Mouse (Mus musculus): ENCODE results near the gene Clcn7. TPM values are rescaled to one million over a fixed set of nuclear protein-coding genes. Genes with fewer than 3 reads are reported as not detected.

Clcn7 gene
- polyA plus RNA-seq, 1 experiment from 2014 or later: 17.9 TPM

GRCm38 (mm10) chr17:25127681-25128080, 5.5 kb upstream of the Clcn7 start:
- peaks cover 12% of the 10 kb centered on the region for H3K27me3 ChIP-seq (replicated peaks)
- no peaks in the 10 kb centered on the region for H3K9me3 ChIP-seq
- H3K4me3 ChIP-seq: no peak overlapping the region
- ATAC-seq (ENCODE audit: extremely low read depth, insufficient number of reproducible peaks, low FRiP score, low TSS enrichment): no peak
- no peak overlapping the region for H3K9ac ChIP-seq
- 0 out of 2 replicates have a peak overlapping the region, but pooled peaks have one; percentile 10 for H3K27ac ChIP-seq (replicated peaks)
- WGBS: 40% methylated on average over 9 of the region's 9 CpGs
- H3K36me3 ChIP-seq: no peaks in the 10 kb centered on the region
- H3K4me1 ChIP-seq: peaks cover 15% of the 10 kb centered on the region
- H3K4me2 ChIP-seq: peak overlapping the region; percentile 18; the same call in 1 of the 2 replicates

GRCm38 (mm10) chr17:25130060-25130459, 3.1 kb upstream of the Clcn7 start:
- Histone ChIP-seq H3K4me3 (no peak overlapping the region), H3K4me1 (peaks cover 24% of the 10 kb centered on the region), H3K27ac (replicated peaks) (no peak overlapping the region), H3K9me3 (no peaks in the 10 kb centered on the region), H3K9ac (no peak overlapping the region), H3K27me3 (replicated peaks) (no peaks in the 10 kb centered on the region), H3K4me2 (no peak overlapping the region), H3K36me3 (no peaks in the 10 kb centered on the region)
- 88% methylated on average over 1 of the region's 1 CpGs for WGBS
- no peak for ATAC-seq (ENCODE audit: extremely low read depth, insufficient number of reproducible peaks, low FRiP score, low TSS enrichment)

- Histone ChIP-seq H3K27me3 (replicated peaks) (no peaks in the 10 kb centered on the region), H3K9ac (0 out of 2 replicates have a peak overlapping the region, but pooled peaks have one; percentile 16), H3K9me3 (no peaks in the 10 kb centered on the region), H3K36me3 (no peaks in the 10 kb centered on the region; the same call in 1 of the 2 replicates), H3K27ac (replicated peaks) (no peak overlapping the region), H3K4me2 (no peak overlapping the region), H3K4me3 (no peak overlapping the region), H3K4me1 (peaks cover 12% of the 10 kb centered on the region)
- 84% methylated on average over 6 of the region's 6 CpGs for WGBS
- ATAC-seq (ENCODE audit: extremely low read depth, insufficient number of reproducible peaks, low FRiP score, low TSS enrichment): no peak
These were observed 2.4 kb downstream of the Clcn7 start for GRCm38 (mm10) chr17:25135622-25136021.

GRCm38 (mm10) chr17:25138803-25139202, 5.6 kb downstream of the Clcn7 start:
- no peaks in the 10 kb centered on the region; the same call in 1 of the 2 replicates for H3K36me3 ChIP-seq
- ATAC-seq (ENCODE audit: extremely low read depth, insufficient number of reproducible peaks, low FRiP score, low TSS enrichment): no peak
- H3K4me1 ChIP-seq: peaks cover 10% of the 10 kb centered on the region
- no peaks in the 10 kb centered on the region for H3K9me3 ChIP-seq
- 96% methylated on average over 1 of the region's 1 CpGs for WGBS
- no peak overlapping the region for H3K27ac ChIP-seq (replicated peaks)
- no peak overlapping the region for H3K4me3 ChIP-seq
- no peak overlapping the region for H3K9ac ChIP-seq
- H3K27me3 ChIP-seq (replicated peaks): no peaks in the 10 kb centered on the region
- no peak overlapping the region for H3K4me2 ChIP-seq

GRCm38 (mm10) chr17:25139960-25140359, 6.8 kb downstream of the Clcn7 start:
- Histone ChIP-seq H3K4me3 (no peak overlapping the region), H3K36me3 (peaks cover 7% of the 10 kb centered on the region; the same call in 1 of the 2 replicates), H3K4me2 (no peak overlapping the region), H3K4me1 (0 out of 2 replicates have a peak, but pooled peaks cover 7% of the 10 kb centered on the region), H3K27me3 (replicated peaks) (no peaks in the 10 kb centered on the region), H3K27ac (replicated peaks) (no peak overlapping the region), H3K9me3 (no peaks in the 10 kb centered on the region), H3K9ac (no peak overlapping the region)
- no peak for ATAC-seq (ENCODE audit: extremely low read depth, insufficient number of reproducible peaks, low FRiP score, low TSS enrichment)
- 74% methylated on average over 4 of the region's 4 CpGs for WGBS

- no peaks in the 10 kb centered on the region; the same call in 1 of the 2 replicates for H3K27me3 ChIP-seq (replicated peaks)
- no peak within 1 kb of the TSS for H3K4me2 ChIP-seq
- H3K9me3 ChIP-seq: no peaks in the 10 kb centered on the region
- no peak within 1 kb of the TSS for H3K27ac ChIP-seq (replicated peaks)
- peaks cover 41% of the 10 kb centered on the region for H3K36me3 ChIP-seq
- no peak within 1 kb of the TSS for H3K4me3 ChIP-seq
- peaks cover 5% of the 10 kb centered on the region; the same call in 1 of the 2 replicates for H3K4me1 ChIP-seq
- WGBS: 83% methylated on average over 1 of the region's 1 CpGs
- no peak within 1 kb of the TSS for H3K9ac ChIP-seq
- no peak for ATAC-seq (ENCODE audit: extremely low read depth, insufficient number of reproducible peaks, low FRiP score, low TSS enrichment)
These were observed 29.0 kb downstream of the Clcn7 start, which contains the start of gene Ccdc154 for GRCm38 (mm10) chr17:25162161-25162560. Gene Ccdc154 (plus strand): TSS chr17:25162461.

- peaks cover 5% of the 10 kb centered on the region; the same call in 1 of the 2 replicates for H3K4me1 ChIP-seq
- 69% methylated on average over 7 of the region's 7 CpGs for WGBS
- H3K9me3 ChIP-seq: no peaks in the 10 kb centered on the region
- H3K27ac ChIP-seq (replicated peaks): no peak overlapping the region
- no peak overlapping the region for H3K4me3 ChIP-seq
- peaks cover 30% of the 10 kb centered on the region for H3K36me3 ChIP-seq
- no peak for ATAC-seq (ENCODE audit: extremely low read depth, insufficient number of reproducible peaks, low FRiP score, low TSS enrichment)
- H3K9ac ChIP-seq: no peak overlapping the region
- no peaks in the 10 kb centered on the region; the same call in 1 of the 2 replicates for H3K27me3 ChIP-seq (replicated peaks)
- no peak overlapping the region for H3K4me2 ChIP-seq
These were observed 30.2 kb downstream of the Clcn7 start for GRCm38 (mm10) chr17:25163387-25163786.

- ATAC-seq (ENCODE audit: extremely low read depth, insufficient number of reproducible peaks, low FRiP score, low TSS enrichment): no peak
- H3K27me3 ChIP-seq (replicated peaks): no peaks in the 10 kb centered on the region; the same call in 1 of the 2 replicates
These were observed 31.6 kb downstream of the Clcn7 start for GRCm38 (mm10) chr17:25164770-25165169.

GRCm38 (mm10) chr17:25165970-25166671, 32.9 kb downstream of the Clcn7 start:
- Histone ChIP-seq H3K27ac (replicated peaks) (no peak overlapping the region), H3K4me2 (no peak overlapping the region), H3K9me3 (no peaks in the 10 kb centered on the region), H3K27me3 (replicated peaks) (no peaks in the 10 kb centered on the region; the same call in 1 of the 2 replicates), H3K4me1 (peaks cover 5% of the 10 kb centered on the region; the same call in 1 of the 2 replicates), H3K36me3 (peaks cover 7% of the 10 kb centered on the region), H3K4me3 (no peak overlapping the region), H3K9ac (no peak overlapping the region)
- no peak for ATAC-seq (ENCODE audit: extremely low read depth, insufficient number of reproducible peaks, low FRiP score, low TSS enrichment)
- 37% methylated on average over 6 of the region's 6 CpGs for WGBS

More at GRCm38 (mm10) chr17:25164770-25165169, 31.6 kb downstream of the Clcn7 start:
- H3K4me1 ChIP-seq: peaks cover 5% of the 10 kb centered on the region; the same call in 1 of the 2 replicates
- H3K4me3 ChIP-seq: no peak overlapping the region
- no peaks in the 10 kb centered on the region for H3K9me3 ChIP-seq
- WGBS: 88% methylated on average over 3 of the region's 3 CpGs
- no peak overlapping the region for H3K27ac ChIP-seq (replicated peaks)
- no peak overlapping the region for H3K9ac ChIP-seq
- peaks cover 20% of the 10 kb centered on the region for H3K36me3 ChIP-seq
- H3K4me2 ChIP-seq: no peak overlapping the region

GRCm38 (mm10) chr17:25169706-25170105, 36.5 kb downstream of the Clcn7 start:
- no peak overlapping the region for H3K27ac ChIP-seq (replicated peaks)
- H3K4me1 ChIP-seq: peaks cover 11% of the 10 kb centered on the region
- no peak overlapping the region; the same call in 1 of the 2 replicates for H3K9ac ChIP-seq
- whole genome bisulfite sequencing: 66% methylated on average over 2 of the region's 2 CpGs
- H3K4me2 ChIP-seq: no peak overlapping the region
- no peaks in the 10 kb centered on the region for H3K36me3 ChIP-seq
- no peaks in the 10 kb centered on the region; the same call in 1 of the 2 replicates for H3K27me3 ChIP-seq (replicated peaks)
- H3K4me3 ChIP-seq: no peak overlapping the region
- H3K9me3 ChIP-seq: no peaks in the 10 kb centered on the region
- ATAC-seq (ENCODE audit: extremely low read depth, insufficient number of reproducible peaks, low FRiP score, low TSS enrichment): no peak

- no peak overlapping the region for H3K27ac ChIP-seq (replicated peaks)
- H3K4me3 ChIP-seq: no peak overlapping the region
- no peak for ATAC-seq (ENCODE audit: extremely low read depth, insufficient number of reproducible peaks, low FRiP score, low TSS enrichment)
- peaks cover 16% of the 10 kb centered on the region for H3K27me3 ChIP-seq (replicated peaks)
- H3K4me2 ChIP-seq: no peak overlapping the region
- 83% methylated on average over 3 of the region's 3 CpGs for WGBS
- H3K9ac ChIP-seq: no peak overlapping the region
- no peaks in the 10 kb centered on the region for H3K9me3 ChIP-seq
- H3K36me3 ChIP-seq: no peaks in the 10 kb centered on the region
- peaks cover 6% of the 10 kb centered on the region for H3K4me1 ChIP-seq
These were observed 39.4 kb downstream of the Clcn7 start for GRCm38 (mm10) chr17:25172558-25172957.

Data from heart, embryonic 13.5 days (tissue).